Mouse (Mus musculus): Measurements from ENCODE around the gene Azi2.

Gene Azi2

DNA sequence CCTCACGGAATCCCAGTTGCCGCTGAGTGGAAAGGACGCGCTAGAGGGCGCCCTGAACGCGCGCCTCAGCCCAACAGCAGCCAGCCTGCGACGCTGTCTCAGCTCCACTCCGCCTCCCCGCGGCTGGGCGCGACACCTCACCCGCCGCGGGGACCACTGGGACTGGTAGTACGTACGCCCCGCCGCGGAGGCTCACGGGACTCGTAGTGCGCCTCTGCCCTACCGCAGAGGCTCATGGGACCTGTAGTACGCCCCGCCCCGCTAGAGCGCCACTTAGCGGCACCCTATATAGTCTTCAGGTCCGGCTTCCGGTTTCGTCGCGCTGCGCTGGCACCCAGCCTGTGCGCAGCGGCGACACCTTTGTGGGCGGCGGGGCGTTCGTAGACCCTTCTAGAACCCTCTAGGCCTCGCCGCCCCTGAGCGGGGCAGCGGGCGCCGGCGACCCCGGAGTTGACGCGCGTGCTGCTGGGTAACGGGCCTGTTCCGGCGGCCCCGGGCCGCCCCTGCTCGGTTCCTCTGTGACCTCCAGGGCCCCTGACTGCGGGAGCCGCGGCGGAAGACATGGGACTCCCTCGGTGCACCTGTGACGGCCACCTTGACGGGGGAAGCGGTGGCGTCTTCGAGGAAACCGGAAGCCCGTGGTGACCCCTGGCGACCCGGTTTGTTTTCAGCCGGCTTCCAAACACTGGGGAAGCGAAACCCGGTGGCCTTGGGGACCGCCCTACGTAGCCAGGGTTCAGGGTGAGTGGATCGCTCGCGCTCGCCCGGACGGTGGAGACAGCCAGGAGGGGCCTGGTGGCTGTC lies at the start of gene Azi2:
Gene Azi2, plus strand, starts transcription at position 282 of the 804 bp plus-strand sequence.
- peak; percentile 98 for DNase-seq

DNA sequence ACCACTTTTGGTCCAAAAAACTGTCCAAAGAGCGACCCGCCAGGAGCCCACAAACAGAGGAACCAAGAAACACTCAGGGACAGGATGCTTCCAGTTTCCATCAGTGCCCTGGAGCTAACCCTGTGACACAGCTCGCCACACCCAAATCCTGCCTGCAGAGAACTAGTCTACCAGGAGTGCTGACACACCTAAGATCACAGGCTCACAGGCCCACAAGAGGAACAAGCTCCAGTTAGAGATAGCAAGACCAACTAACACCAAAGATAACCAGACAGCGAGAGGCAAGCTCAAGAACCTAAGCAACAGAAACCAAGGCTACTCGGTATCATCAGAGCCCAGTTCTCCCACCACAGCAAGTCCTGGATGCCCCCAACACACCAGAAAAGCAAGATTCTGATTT lies 43.7 kb upstream of the Azi2 start:
- no peak for DNase-seq

DNA sequence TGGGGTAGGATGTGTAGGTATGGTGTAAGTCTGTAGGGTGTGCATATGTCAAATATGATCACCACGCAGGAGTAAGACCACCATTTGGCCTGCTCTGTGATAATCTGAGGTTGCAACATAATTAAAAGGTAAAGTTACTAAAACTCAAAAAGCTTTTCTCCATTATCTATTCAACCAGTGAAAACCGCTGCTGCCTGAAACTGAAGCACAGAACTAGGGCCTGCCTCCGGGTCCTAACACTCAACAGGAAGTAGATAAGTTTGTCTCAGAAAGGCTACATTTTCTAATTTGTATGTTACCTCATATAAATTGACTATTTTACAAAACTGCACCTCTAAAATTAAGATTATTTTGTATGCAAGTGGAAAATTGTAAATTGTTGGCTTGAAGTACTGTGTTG lies 38.8 kb upstream of the Azi2 start:
- DNase-seq = no peak

DNA sequence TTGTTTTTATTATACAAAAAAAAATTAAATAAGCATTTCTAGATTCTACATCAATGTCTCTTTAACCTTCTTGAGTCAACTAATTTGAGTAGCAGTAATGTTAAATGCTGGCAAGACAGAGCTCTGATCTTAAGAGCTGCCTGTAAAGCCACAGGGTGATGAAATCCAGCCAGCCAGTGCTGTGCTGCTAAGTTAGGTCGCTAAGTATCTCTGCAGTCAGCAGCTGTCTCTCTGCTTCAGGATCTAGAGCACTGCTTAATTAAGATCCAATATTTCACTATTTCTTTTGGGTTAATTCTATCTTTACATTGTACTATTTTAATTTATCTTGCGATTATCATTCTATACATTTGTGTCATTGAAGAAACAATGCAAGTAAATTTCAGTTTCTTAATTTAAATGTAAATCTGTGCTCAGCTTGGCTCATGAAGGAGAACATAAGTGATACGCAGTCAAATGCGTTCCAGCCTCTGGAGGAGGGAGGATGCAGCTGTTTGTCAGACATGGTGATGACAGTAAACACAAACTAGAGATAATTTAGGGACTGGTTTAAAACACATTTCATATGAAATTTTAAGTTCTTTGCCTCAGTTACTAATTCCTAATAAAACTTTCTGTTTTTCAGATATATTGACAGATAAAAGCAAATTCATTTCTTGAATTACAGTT lies 36.9 kb upstream of the Azi2 start:
- DNase-seq = no peak

DNA sequence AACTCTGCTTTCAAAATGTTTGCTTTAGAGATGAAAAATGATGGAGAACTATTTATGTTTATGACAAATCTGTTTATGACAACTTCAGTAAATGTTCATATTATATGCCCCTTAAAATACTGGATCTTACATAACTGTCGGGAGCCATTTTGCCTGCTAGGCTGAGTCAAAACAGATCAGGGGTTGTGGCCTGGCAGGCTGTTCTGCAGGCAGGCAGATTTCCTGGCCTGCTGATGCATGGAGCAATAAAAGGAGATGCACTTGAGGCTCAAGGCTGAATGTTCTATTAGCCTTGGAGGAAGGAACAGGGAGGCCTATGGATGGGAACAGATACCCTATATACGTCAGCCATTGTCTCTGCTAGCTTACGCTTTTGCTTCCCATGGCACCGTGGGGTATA lies 36.4 kb upstream of the Azi2 start:
- DNase-seq = no peak

DNA sequence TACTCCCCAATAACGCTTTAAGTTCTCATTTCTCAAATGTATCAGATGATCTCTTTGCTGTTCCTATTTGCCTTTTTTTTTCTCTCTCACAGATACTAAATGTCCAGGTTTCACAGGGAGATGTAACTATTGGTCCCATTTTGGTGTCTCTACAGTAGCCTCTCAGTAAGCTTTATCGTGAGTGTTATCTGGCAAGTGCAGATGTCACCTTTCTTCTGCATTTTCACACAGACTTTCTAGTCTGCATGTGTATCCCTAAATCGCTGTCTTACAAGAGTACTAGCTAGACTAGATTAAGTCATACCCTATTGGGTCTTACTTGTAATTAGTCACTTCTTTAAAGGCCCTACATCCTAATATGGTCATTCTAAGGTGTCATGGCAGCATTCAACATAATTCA lies 27.4 kb upstream of the Azi2 start:
- DNase-seq = no peak

DNA sequence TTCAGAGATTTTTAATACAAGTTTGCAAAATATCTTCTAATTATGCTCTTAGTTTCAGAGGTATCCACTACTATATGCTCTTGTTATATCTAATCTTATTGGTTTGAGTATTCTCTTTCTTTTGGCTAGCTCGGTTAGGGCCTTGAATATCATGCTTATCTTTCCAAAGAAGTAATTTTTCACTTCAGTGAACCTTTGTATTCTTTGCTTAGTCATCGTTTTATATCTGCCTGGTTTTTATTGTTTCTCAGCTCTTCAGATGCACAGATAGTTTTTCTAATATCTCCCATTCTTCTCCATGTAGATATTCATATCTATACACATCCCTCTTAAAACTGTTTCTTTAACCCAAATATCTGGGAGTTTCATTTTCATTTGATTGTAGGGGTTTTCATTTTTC lies 15.3 kb upstream of the Azi2 start:
- no peak for DNase-seq

DNA sequence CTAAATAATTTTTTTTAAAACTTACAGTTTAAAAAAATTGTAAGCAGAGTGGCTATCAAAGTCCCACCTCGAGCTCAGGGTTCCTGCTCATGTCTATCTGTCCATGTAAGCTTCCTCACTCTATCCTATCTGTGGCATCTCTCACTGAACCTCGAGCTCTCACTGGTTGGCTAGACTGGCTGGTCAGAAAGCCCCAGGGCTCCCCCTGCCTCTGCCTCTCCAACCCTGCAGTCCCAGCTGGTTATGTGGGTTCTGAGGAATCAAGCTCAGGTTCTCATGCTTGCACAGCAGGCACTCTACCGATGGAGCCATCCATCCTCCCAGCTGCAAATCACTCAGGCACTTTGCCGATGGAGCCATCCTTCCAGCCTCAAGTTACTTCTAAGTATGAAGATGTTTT lies 10.8 kb upstream of the Azi2 start:
- DNase-seq = no peak

DNA sequence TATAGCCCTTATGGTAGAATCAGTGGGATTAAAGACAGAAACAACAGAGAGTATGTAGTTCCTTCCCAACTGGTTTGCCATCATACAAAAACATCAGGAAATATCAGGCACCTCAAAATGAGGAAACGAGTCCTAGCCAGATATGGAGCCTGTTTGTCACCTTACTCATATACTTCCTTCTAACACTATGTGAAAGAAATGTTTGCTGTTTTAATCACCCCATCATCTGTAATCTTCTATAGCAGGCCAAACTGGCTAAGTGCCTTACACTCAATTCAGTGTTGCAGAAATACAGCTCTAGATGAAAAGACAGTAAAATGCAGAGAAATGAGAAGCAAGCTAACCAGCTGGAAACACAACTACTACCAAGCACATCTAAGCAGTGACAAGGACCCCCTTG lies 10.0 kb upstream of the Azi2 start:
- no peak for DNase-seq

DNA sequence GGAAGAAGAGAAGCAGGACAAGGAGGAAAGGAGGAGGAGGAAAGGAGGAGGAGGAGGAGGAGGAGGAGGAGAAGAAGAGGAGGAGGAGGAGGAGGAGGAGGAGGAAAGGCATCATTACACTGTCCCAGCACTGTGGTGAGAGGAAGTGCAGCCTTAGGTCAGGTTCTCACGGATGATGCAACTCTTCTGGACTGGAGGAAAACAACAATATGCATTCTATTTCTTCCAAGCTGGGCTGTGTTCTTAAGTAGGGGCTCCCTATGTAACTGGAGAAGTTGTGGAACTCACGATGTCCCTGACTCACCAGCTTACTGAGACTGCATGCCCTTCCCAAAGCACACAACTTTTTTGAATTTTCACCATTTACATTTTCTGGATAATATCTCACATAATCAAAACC lies 8.6 kb upstream of the Azi2 start:
- no peak for DNase-seq

DNA sequence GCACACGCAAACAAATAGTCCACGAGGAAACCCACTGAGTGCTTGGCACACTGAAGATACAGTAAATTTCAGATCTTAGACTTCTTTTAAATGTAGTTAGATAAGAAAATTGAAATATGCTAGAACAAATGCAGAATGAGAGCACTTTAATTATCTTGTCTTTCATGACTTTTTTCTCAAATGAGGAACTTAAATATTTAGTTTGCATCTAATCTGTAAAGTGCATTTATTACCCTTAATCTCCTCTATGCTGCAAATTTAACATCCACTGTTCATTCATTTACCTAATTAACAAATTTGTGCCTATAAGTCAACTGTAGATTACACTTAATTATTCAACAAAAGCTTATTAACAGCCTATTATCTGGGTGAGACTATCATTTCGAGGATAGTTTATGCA lies 5.3 kb upstream of the Azi2 start:
- DNase-seq = no peak

DNA sequence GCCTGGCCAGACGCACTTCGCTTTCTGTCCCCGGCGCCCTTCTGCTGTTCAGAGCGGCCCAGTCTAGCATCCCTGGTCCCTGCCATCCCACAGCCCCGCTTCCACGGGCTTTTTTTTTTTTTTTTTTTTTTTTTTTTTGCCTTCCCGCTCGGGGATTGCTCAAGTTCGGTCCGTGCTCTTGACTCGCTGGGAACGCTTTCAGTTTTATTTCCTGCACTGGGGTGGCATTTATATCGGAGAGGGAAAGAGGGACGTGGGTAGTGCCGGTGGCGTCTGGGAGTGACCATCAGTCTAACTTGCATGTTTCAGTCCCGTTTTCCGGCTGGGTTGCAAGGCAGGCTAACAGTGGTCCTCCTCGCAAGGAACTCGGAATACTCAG lies 712 bp downstream of the Azi2 start:
- DNase-seq = peak; percentile 54

DNA sequence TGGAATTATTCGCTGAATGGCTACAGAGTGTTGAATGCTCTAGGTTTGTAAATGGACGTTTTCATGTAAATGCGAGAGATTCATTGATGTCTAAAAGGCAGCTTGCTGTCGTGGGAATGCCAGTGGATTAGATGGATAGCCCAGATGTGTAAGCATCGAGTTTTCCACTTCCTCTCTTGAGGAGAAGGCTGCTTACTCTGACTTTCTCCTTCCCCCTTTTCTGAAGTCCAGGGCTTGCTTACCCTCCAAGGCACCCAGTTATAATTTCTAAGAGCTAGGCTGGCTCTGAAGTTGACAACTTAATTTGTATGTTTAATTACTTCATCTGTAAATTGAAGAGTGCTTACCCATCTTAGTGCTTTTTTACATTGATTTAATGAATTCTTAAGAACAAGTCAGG lies 1.3 kb downstream of the Azi2 start:
- no peak for DNase-seq

DNA sequence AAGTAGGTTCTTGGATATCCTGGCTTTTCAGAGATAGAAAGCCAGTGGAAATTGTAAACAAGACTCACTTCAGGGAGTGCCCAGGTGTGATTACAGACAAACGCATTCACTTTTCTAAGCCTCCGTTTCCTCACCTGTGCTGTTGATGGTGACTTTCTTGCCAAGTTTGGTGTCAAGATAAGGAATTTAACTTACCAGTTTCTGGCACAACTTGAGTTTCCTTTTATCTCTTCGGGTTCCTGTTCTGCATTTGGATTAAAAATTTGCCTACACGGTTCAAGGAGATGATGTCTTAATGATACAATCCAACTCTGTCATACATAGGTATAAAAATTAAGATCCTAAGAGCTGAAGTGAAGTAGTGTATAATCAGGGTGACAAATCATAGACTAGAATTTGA lies 2.4 kb downstream of the Azi2 start:
- no peak for DNase-seq

DNA sequence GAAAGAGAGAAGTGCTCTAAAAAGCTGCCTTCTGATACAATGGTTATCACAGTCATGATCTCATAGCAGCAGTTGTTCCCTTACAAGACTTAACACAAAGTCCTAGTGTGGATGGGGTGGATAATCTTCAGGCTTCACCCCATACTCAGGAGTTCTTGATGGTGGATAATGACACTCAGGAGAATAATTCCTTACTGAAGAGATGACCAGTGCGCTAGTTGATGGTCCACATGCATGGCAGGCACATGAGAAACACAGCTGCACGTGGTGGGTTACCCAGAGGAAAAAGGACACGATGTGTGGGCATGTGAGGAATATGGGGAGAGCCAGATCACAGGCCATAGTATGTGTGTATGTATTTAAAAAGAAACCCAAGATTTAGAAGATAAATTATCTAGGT lies 3.3 kb downstream of the Azi2 start:
- DNase-seq = no peak

DNA sequence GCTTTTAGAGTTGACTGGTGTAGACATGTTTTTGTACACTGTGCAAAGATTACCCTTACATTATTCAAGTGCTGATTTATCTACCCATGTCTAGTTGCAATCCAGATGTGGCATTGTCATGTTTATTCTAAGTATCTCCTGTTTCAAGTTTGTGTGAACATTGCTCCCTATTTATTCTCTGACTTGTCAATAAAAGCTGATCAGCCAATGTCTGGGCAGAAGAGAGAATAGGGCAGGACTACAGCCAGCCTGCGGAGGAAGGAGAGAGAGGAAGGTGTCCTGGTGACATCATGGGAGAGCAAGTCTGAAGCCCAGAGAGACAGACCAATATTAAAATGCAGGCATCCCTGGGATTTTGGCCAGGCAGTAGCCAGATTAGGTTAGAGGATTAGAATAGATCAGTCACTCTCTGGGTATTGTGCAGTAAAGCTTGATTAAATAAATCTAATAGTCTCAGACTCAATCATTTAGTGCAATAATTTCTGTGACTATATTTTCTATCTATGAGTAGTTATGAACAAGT lies 4.8 kb downstream of the Azi2 start:
- no peak for DNase-seq

DNA sequence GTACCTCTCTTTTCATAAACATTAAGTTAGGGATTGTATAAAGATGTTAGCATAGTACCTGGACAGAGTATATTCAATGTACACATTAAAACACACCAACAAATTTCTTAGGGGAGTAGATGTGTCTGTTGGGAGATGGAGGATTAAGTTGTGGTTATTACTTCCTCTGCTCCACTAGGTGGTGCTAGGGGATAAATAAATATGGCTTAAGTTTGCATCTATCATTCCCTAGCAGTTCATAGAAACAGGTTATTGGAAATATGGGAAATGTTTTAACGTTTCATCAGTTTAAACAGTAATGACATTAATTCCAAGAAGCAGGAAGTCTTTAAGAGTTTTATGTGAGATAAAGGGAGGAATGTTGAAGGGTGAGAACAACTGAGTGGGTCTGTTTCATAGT lies 13.0 kb downstream of the Azi2 start:
- no peak for DNase-seq

DNA sequence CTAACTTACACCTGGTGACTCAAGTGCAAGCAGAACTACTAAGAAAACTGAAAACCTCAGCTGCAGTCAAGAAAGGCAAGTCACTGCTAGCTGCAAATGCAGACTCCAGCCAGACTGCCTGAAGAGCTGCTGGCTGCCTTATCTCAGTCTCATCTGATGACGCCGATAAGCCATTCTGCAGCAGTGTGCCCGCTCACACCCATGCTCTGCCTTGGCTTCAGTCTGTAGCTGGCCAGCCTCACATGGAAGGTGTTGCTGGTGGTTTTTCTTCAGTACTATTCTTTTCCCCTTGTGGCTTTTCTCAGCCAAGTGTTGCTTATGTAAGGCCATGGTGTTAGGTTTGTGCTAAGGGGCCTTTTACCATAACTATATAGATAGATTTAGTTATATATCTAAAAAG lies 18.8 kb downstream of the Azi2 start:
- DNase-seq = no peak

DNA sequence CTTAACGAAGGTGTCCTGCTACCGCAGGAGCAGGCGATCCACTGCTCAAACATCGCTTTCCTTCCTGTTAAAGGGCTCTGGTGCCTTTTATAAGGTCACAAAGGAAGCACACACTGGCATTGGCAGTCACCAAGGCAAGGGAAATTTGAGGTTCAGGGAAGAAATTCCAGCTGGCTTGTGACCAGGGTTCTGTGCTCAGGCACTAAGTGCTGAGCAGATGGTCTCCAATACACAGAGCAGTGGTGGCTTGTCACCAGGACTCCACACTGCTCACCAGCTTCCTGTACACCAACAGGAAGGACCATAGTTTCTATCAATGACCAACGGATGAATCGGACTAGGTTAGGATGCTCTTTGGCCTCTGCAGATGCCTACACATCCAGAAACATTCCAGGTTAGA lies 30.1 kb downstream of the Azi2 start:
- DNase-seq = peak; percentile 93

DNA sequence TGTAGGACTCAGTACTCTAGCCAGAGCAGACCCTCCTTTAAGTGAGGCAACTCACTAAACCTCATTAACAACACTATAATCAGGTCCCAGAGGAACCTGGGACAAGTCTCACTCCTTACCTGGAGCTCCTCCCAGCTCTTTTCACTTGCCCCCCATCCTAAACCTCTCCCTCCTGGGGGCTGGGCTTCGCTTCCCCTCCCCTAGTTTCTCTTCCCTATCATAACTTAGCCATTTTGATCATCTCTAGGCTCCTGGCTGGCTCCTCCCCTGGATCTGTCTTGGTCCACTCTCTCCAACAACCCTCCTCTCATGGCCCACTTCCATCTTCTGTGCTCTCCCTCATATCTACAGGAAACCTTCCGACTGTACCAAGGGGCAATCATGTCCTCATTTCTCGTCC lies 31.0 kb downstream of the Azi2 start:
- DNase-seq = no peak

DNA sequence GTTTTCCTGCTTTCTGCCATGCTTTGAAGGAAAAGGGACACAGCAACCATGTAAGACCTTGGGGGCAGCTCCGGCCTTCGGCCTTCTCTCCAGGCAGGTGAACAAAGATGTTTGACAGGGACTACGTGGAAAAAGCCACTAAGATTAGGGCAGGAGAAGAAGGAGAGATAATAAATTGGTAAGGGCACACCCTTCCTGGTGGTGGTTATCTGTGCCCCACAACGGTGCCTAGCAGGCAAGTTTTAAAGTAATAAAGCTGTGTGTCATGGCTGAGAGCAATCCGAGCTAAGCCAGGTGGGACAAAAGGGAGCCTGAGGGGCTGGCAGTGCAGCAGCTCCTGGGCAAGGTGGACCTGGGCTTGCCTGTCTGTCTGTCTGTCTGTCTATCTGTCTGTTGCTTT lies 31.8 kb downstream of the Azi2 start:
- DNase-seq = no peak

DNA sequence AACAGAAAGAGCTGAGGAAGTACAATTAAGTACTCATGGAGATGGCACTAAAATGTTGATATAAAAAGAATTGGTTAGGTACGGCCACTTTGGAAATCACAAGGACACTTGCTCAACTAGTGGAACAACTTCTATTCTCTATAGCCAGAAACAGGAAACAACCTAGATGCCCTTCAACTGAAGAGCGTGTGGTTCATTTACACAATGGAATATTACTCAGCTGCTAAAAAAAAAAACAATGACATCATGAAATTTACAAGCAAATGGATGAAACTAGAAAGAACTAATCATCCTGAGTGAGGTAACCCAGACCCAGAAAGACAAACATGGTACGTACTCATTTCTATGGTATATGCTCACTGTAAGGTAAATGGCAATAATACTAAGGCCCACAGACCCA lies 33.1 kb downstream of the Azi2 start:
- DNase-seq = no peak

DNA sequence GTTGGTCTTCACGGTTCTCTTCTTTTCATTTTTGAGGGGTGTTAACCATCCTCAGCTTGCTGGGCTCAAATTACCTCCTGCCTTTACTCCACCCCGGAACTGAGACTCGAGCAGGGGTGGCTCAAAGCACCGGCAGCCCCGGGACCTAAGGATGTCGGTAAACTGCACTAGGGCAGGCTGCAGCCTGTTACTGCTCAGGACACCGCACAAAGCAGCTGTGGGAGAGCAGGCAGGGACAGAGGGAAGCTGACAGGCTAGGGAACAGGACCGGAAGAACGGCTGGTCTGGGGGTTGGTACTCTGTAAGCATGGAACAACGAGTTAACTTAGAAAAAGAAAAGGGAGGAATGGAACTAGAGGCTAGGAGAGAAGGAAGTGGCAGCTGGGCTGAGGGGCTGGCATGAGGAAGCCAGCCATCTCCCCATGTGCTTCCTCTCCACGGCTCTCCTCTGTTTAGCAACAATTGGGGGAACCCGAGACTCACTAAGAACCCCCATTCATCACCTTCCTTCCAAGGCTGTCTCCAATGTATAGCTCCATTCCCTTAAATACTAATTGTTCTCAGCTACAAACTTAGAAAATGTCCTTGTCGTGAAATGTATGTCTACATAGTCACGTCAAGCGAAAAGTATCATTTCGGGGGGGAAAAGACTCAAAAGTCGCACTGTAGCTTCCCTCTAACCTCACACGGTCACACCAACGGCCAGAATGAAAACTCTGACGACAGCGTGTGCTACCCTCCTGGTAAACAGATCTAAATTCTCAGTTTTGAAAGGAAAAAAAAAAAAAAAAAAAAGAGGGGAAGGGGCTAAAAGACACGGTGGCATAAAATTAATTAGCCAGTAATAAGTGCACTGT lies 42.5 kb downstream of the Azi2 start:
- no peak for DNase-seq

DNA sequence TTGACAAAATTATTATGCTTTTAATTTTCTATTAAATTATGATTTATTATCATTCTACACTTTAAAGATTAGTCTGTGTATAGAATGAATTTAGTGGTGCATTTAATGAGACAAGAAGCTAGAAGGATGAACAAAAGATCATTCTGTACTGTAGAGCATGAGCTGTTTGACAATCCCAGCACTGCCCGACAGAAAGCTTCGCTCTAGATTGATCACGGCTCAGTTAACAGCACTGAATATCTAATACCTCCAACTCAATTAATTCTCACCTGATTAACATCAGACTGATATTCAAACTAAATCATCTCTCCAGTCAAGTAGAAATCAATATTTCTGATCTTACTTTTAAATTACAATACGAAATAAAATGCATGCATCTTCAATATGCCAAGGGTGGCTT lies 43.5 kb downstream of the Azi2 start:
- no peak for DNase-seq

All from cerebellum, adult 9-10 months (tissue).